Mouse (Mus musculus): ENCODE measurements at regions not wholly inside any gene's neighbourhood (a gene's known extent, or its start where the extent isn't known, plus 50 kb on each side); places are given as distances from the start of the nearest gene placed in this dataset.

DNA sequence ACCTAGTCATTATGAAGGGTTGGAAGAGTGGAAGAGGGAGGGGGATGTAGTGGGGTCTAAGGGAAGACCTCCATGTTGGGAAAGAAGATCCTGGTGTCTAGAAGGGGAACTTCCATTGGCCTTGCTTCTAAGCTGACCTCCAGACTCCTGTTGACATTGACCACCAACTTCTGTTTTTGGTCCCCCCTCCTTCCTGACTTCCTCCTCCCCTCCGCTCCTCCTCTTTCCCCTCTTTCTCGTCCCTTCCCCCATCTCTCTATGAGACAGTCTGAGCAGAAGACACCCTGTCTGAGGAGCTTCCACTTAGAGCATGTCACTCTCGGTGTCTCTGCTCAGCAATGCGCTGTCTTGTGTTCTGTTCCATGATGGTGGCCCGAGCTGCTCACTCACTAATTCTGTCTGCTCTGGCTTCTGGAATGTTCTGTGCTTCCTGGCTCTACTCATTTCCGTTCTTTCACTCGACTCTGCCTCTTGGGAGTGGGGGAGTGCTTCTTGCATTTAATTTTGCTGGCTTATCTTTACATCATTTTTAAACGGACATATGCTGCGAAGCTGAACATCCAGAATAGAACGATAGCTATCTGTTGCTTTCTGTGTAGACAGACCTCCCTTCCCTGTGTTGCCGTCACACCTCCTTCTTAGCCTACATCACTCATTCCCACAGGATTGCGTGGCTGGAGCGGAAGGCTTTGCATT lies 148.7 kb downstream of the Tpra1 start:
- no peak for DNase-seq (ENCODE audit: low spot score in 2 of 2)

DNA sequence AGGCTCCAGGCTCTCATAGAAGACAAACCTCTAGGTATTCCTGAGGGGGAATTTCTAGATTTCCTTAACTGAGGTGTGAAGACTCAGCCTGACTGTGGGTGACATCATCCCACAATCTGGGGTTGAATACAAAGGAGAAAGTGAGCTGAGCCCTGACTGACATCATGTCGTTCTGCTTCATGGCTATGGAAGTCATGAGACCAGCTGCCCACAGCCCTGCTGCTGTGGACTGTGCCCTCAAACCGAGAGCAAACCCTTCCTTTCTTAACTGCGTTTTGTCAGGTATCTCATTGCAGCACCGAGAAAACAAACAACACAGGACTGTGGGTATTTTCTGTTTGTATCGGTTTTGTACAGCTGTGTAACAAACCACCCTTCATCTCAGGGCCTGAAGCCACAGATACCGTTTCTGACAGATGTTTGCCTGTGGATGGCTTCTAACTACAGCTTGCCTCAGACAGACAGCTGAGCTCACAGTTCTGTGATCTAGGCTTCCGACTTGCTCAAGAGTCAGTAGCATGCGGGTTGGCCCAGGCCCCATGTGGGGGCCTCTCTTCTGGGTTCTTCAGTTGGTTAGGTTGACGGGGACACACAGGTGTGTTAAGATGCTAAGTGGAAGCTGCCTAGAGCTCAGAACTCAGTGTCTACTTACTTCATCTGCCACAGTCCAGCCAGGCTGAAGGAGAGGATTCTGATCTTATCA lies 150.9 kb downstream of the Tpra1 start:
- no peak for DNase-seq (ENCODE audit: low spot score in 2 of 2)

DNA sequence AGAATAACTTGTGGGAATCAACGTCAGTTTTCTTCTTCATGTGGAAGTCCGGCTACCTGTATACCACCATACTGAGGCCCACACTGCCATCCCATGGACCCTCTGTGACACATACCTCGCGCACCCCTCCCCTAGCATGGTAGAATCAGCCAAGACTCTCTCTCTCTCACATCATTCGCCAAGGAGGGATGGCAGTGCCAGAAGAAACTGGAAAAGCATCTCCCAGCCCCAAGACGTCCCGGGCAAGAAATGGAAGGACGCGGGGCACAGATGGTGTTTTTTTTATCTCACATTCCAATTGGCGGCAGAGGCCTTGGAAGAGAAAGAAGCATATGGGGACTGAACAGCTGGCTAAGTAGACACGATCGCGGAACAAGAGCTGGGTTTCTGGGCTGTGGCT lies 152.0 kb downstream of the Tpra1 start:
- DNase-seq (ENCODE audit: low spot score in 2 of 2): no peak

DNA sequence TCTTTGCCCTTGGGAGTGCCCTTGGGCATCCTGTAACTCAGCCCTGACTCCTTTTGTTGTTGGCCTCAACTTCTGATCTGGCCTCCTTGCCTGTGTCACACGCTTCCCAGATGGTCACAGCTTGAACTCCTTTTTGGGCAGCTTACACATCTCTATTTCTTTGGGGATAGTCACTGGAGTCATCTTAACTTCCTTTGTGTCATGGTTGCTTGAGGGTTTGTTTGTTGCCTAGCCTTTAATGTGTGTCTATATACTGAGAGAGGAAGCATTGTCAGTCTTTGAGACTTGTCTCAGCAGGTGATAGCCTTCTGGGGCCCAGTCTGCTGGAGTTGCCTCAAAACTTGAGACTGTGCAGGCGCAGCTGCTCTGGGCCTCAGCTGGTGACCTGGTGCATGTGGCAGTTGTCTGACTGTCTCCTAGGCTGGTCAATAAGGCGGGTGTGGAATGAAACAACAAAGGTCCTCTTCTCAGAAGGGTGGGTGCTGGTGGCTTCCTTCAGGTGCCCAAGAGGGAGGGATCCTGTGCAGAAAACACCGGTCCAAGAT lies 157.5 kb downstream of the Tpra1 start:
- no peak for DNase-seq (ENCODE audit: low spot score in 2 of 2)

GRCm38 (mm10) chr6:89064977-89065580 lies 163.0 kb downstream of the Tpra1 start:
- no peak for DNase-seq (ENCODE audit: low spot score in 2 of 2)

DNA sequence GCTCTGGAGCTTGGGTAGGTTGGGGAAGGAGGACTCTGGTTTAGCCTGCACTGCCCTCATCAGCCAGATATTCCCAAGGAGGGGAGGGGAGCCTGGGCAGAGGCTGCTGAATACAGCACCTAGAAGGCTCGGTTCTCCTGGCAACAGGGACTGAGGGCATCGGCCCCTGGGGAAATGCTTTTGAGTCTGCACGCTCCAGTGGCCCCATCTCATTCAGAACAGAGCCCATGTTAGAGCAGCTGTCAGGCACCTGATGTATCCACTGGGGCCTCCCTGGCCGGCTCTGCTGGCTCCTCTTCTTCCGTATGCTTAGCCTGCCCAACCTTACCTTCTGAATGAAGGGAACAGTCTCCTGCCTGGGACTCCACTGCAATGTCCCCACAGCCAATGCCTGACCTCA lies 164.5 kb downstream of the Tpra1 start:
- DNase-seq (ENCODE audit: low spot score in 2 of 2): no peak

GRCm38 (mm10) chr6:89068286-89068685 lies 166.2 kb downstream of the Tpra1 start:
- no peak for DNase-seq (ENCODE audit: low spot score in 2 of 2)

- DNase-seq (ENCODE audit: low spot score in 2 of 2): no peak
Observed at GRCm38 (mm10) chr6:89069108-89069507, 167.1 kb downstream of the Tpra1 start.

DNA sequence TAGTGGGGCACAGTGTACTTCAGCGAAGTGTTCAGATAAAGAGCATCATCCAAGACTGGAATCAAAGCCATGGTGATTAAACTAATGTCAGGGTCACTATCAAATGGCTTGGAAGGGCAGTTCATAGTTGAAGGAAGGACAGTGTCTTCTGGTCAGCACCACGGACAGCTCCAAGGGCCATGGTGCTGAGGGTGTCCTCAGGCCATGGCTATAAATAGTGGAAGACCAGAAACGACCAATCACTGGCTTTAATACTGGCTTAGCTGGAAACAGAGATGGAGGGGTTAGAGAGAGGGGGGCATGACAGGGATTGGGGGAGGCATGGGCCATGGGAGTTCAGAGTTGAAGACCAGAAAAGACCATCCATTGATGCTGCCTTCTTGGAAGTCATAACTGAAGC lies 168.0 kb downstream of the Tpra1 start:
- DNase-seq (ENCODE audit: low spot score in 2 of 2): no peak

DNA sequence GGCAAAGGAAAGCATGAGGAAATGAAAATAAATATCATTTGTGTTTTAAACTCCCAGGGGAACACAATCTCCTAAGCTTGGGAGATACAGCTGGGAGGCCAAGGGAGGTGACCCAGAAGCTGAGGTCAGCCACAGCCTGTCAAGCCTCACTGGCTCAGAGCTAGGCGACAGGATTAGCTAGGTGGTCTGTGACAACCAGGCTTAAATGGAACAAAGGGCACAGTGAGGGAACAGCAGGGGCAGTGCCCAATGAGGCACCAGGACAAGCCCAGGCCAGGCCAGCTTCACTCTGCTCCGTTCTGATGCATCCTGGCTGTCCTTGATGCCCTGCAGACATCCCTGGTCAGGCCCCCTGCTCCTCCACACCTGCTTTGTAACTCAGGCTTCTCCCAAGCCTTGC lies 169.7 kb downstream of the Tpra1 start:
- DNase-seq (ENCODE audit: low spot score in 2 of 2): no peak

GRCm38 (mm10) chr6:89072569-89072968 lies 170.5 kb downstream of the Tpra1 start:
- DNase-seq (ENCODE audit: low spot score in 2 of 2): no peak

- no peak for DNase-seq (ENCODE audit: low spot score in 2 of 2)
Observed at GRCm38 (mm10) chr6:89081624-89082300, 179.7 kb downstream of the Tpra1 start.

DNA sequence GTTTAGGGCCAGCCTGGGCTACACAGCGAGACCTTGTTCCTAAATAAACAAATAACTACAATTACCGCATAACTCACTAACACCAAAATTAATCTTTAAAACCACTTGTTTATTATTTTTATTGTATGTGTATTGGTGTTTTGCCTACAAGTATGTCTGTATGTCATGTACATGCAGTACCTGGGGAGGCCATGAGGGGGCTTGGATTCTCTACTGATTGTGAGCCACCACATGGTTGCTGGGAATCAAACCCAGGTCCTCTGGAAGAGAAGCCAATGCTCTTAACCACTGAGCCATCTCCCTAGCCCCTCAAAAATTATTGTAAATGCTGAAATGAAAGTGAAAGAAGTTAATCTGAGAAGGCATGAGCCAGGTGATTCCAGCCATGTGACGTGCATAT lies 182.4 kb downstream of the Tpra1 start:
- no peak for DNase-seq (ENCODE audit: low spot score in 2 of 2)

- DNase-seq (ENCODE audit: low spot score in 2 of 2): no peak
Observed at GRCm38 (mm10) chr6:89085151-89085550, 183.1 kb downstream of the Tpra1 start.

- no peak for DNase-seq (ENCODE audit: low spot score in 2 of 2)
Observed at GRCm38 (mm10) chr6:89087620-89088019, 185.6 kb downstream of the Tpra1 start.

GRCm38 (mm10) chr6:89090096-89090495 lies 188.0 kb downstream of the Tpra1 start:
- no peak for DNase-seq (ENCODE audit: low spot score in 2 of 2)

GRCm38 (mm10) chr6:89095911-89096310 lies 193.9 kb downstream of the Tpra1 start:
- no peak for DNase-seq (ENCODE audit: low spot score in 2 of 2)

- DNase-seq (ENCODE audit: low spot score in 2 of 2): no peak
Observed at GRCm38 (mm10) chr6:89097531-89097930, 195.5 kb downstream of the Tpra1 start.

DNA sequence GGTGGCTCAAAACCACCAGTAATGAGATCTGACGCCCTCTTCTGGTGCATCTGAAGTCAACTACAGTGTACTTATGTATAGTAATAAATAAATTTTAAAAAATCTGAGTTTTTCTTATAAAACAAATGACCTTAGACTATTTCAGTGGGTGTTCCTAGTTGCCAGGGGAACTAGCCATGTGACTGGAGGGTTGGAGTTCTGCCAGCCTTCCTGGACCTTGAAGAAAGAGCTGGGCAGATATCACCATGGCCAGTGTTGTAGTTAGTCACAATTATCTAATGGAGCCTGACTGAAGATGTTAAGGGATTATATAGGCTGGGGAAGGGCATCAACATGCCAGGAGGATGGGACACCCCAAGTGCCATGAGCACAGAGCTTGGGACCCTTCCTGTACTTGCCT lies 217.2 kb downstream of the Tpra1 start:
- DNase-seq (ENCODE audit: low spot score in 2 of 2): no peak

GRCm38 (mm10) chr6:89121023-89121745 lies 219.1 kb downstream of the Tpra1 start:
- no peak for DNase-seq (ENCODE audit: low spot score in 2 of 2)

DNA sequence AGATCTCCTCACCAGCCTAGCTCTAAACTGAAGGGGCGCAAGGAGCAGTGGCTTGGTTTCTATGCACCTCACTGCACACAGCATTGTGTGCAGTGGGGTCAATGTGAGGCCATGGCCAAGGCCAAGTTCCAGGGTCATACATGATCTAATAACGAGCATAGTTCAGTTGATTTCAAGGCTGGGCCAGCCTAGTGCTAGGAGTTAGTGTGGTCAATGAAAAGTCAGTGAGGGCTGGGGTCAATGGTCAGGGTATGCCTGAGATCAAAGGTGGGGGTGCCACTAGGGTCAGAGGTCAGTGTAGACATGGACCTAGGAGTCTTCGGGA lies 219.7 kb downstream of the Tpra1 start:
- no peak for DNase-seq (ENCODE audit: low spot score in 2 of 2)

Measured in gastrocnemius, adult 8-10 months (tissue).